Mouse (Mus musculus) myocyte (in vitro differentiated cells): ENCODE measurements around the gene Pbx3.

Experiments
- MAX ChIP-seq: IDR thresholded peaks from one replicate; pipeline ENCODE4 v1.6.1; 2011; ENCODE audit warnings: low read depth, mild to moderate bottlenecking, control low read depth
- MYOG ChIP-seq, 3 experiments: IDR thresholded peaks; one replicate each; pipeline ENCODE4 v1.6.1; 2011; ENCODE audit warnings: control low read depth in 2 of 3, low read depth in 2 of 3, mild to moderate bottlenecking in 2 of 3; ENCODE audit not compliant: insufficient read length in 2 of 3, control insufficient read depth in 1 of 3, insufficient read depth in 1 of 3
- POLR2A ChIP-seq: IDR thresholded peaks from one replicate; pipeline ENCODE4 v1.6.1; 2011; ENCODE audit warnings: low read depth, mild to moderate bottlenecking, control low read depth, moderate library complexity; ENCODE audit not compliant: insufficient read length
- USF1 ChIP-seq: IDR thresholded peaks from one replicate; pipeline ENCODE4 v1.6.1; 2011; ENCODE audit warnings: low read depth, mild to moderate bottlenecking, control low read depth, moderate library complexity

GRCm38 (mm10) chr2:34352006-34352405 lies 20.9 kb downstream of the Pbx3 start:
- TF ChIP-seq POLR2A (no peak), MYOG (IDR thresholded peaks at IDR 0.05; ENCODE audit: control insufficient read depth in 1 of 3, insufficient read depth in 1 of 3, insufficient read length in 2 of 3, low read depth in 2 of 3) (no peak), MAX (no peak), USF1 (no peak)
